Mouse (Mus musculus): ENCODE results near the gene Asb15. TPM values are rescaled to one million over a fixed set of nuclear protein-coding genes. Genes with fewer than 3 reads are reported as not detected.

The Asb15 gene
- polyA plus RNA-seq (2014; fragmentation: Nextera tagmentation; extraction: Ambion mirVana): not detected in 2 replicates

GRCm38 (mm10) chr6:24528064-24528243 lies at the start of gene Asb15:
Gene Asb15 (plus strand): TSS chr6:24528144.
- peak within 1 kb of the TSS; percentile 56 for H3K4me2 ChIP-seq (ENCODE audit: low read depth, low read length, severe bottlenecking)
- H3K4me3 ChIP-seq (ENCODE audit: low read depth, low read length): peak within 1 kb of the TSS; percentile 82
- peak within 1 kb of the TSS; percentile 65 for H3K9ac ChIP-seq (ENCODE audit: low read length)
- H3K27me3 ChIP-seq (ENCODE audit: control insufficient read depth, insufficient read depth, low read length): no peaks in the 10 kb centered on the region
- 0 out of 2 replicates have a peak, but pooled peaks cover 3% of the 10 kb centered on the region for H3K4me1 ChIP-seq (replicated peaks; ENCODE audit: control insufficient read depth, insufficient read depth, low read length)
- DNase-seq (ENCODE audit: low spot score): no peak
- no peak within 1 kb of the TSS for H3K27ac ChIP-seq (ENCODE audit: low read depth, low read length)
- 51% methylated on average over 2 of the region's 2 CpGs for WGBS
- peaks cover 2% of the 10 kb centered on the region; the same call in 1 of the 2 replicates for H3K36me3 ChIP-seq (ENCODE audit: control insufficient read depth, insufficient read depth, low read length)
- ATAC-seq (replicated peaks; ENCODE audit: low FRiP score): no peak; the same call in 1 of the 2 replicates
- no peaks in the 10 kb centered on the region for H3K9me3 ChIP-seq (ENCODE audit: control insufficient read depth, low read length)

DNA sequence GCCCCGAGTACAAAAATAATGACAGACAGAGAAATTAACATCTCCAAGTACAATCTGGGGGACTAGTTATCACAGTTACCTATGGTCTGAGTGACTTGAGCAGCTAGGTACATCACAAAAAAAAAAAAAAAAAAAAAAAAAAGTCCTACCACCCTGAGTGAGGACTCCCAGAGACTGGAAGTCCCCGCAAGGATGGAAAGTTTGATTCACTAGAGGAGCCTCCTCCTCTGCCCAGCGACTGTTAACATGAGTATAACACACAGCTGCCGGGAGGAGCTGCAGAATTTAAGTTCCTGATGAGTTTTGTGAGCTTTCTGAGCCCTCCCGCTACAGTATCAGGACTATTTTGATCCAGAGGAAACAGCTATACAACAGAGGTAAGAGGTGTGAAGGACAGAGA lies 41.4 kb upstream of the Asb15 start:
- no peaks in the 10 kb centered on the region for H3K9me3 ChIP-seq (ENCODE audit: control insufficient read depth, low read length)
- no peak overlapping the region for H3K4me3 ChIP-seq (ENCODE audit: low read depth, low read length)
- no peaks in the 10 kb centered on the region for H3K27me3 ChIP-seq (ENCODE audit: control insufficient read depth, insufficient read depth, low read length)
- no peak overlapping the region for H3K9ac ChIP-seq (ENCODE audit: low read length)
- no peaks in the 10 kb centered on the region for H3K36me3 ChIP-seq (ENCODE audit: control insufficient read depth, insufficient read depth, low read length)
- no peak for DNase-seq (ENCODE audit: low spot score)
- no peak for ATAC-seq (replicated peaks; ENCODE audit: low FRiP score)
- H3K27ac ChIP-seq (ENCODE audit: low read depth, low read length): no peak overlapping the region
- WGBS: 89% methylated on average over 5 of the region's 5 CpGs
- no peaks in the 10 kb centered on the region for H3K4me1 ChIP-seq (replicated peaks; ENCODE audit: control insufficient read depth, insufficient read depth, low read length)
- H3K4me2 ChIP-seq (ENCODE audit: low read depth, low read length, severe bottlenecking): no peak overlapping the region

GRCm38 (mm10) chr6:24490341-24490740 lies 37.6 kb upstream of the Asb15 start:
- Histone ChIP-seq H3K27ac (ENCODE audit: low read depth, low read length) (no peak overlapping the region), H3K36me3 (ENCODE audit: control insufficient read depth, insufficient read depth, low read length) (no peaks in the 10 kb centered on the region), H3K4me3 (ENCODE audit: low read depth, low read length) (no peak overlapping the region), H3K27me3 (ENCODE audit: control insufficient read depth, insufficient read depth, low read length) (no peaks in the 10 kb centered on the region), H3K4me2 (ENCODE audit: low read depth, low read length, severe bottlenecking) (no peak overlapping the region), H3K9ac (ENCODE audit: low read length) (no peak overlapping the region), H3K4me1 (replicated peaks; ENCODE audit: control insufficient read depth, insufficient read depth, low read length) (no peaks in the 10 kb centered on the region), H3K9me3 (ENCODE audit: control insufficient read depth, low read length) (no peaks in the 10 kb centered on the region)
- WGBS: 26% methylated on average over 1 of the region's 1 CpGs
- ATAC-seq (replicated peaks; ENCODE audit: low FRiP score) (no peak), DNase-seq (ENCODE audit: low spot score) (no peak)

DNA sequence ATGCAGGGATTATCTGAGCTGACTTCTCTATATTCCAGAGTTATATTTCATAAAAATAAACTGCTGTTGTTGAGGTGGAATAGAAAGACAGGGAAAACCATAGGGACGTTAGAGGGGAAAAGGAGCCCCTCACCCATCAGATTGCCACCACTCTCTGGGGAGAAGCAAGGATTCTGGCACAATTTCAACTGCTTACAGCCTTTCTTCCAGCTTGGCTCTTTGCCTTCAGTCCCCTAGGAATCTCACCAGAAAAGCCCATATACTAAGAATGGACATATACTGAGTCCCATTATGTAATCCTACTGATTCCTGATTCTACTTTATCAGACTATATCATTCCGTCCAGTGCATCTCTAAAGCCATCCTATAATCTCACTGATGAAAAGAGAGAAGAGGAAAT lies 23.8 kb upstream of the Asb15 start:
- Histone ChIP-seq H3K4me2 (ENCODE audit: low read depth, low read length, severe bottlenecking) (no peak overlapping the region), H3K4me3 (ENCODE audit: low read depth, low read length) (no peak overlapping the region), H3K4me1 (replicated peaks; ENCODE audit: control insufficient read depth, insufficient read depth, low read length) (no peaks in the 10 kb centered on the region), H3K9me3 (ENCODE audit: control insufficient read depth, low read length) (no peaks in the 10 kb centered on the region), H3K27me3 (ENCODE audit: control insufficient read depth, insufficient read depth, low read length) (no peaks in the 10 kb centered on the region), H3K36me3 (ENCODE audit: control insufficient read depth, insufficient read depth, low read length) (no peaks in the 10 kb centered on the region), H3K27ac (ENCODE audit: low read depth, low read length) (no peak overlapping the region), H3K9ac (ENCODE audit: low read length) (no peak overlapping the region)
- WGBS: 79% methylated on average over 2 of the region's 2 CpGs
- no peak for DNase-seq (ENCODE audit: low spot score)
- no peak for ATAC-seq (replicated peaks; ENCODE audit: low FRiP score)

DNA sequence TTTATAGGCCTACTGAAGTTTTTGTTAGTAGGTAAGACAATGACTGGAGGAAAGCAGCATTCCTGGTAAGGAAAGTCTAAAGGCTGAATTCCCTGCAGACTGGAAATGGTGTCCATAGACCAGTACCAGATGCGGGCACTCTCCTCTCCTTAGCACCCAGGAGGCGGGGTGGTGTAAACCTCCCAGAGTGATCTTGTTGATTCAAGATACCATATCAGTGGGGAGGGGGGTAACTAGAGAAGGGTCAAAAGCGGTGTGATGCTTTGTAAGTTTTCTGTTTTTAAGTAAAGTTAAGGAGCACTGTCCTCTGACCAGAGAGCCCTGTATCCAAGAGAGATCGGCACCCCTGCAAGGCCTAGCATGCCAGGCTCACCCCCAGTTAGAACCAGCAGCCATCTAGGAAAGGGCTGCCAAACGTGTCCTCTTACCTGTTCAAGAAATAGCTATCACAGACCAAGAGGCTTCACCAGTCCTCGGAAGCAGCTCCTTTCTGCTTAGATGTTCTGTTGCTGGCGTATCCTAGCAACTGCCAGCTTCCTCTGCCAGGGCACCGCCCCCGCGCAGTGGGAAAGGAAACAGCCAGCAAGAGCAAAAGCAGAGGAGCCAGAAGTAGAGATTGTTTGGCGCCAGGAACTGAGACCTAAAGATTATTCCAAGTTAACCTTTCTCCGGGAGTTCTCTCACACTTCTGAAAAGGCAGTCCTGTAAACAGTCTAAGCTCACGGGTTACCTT lies 13.2 kb upstream of the Asb15 start, which contains the start of gene Iqub:
Gene Iqub, minus strand, starts transcription at position 516 of the 733 bp plus-strand sequence.
- H3K4me3 ChIP-seq (ENCODE audit: low read depth, low read length): no peak within 1 kb of the TSS
- 25% methylated on average over 13 of the region's 13 CpGs for WGBS
- H3K27ac ChIP-seq (ENCODE audit: low read depth, low read length): no peak within 1 kb of the TSS
- H3K4me1 ChIP-seq (replicated peaks; ENCODE audit: control insufficient read depth, insufficient read depth, low read length): no peaks in the 10 kb centered on the region; the same call in 1 of the 2 replicates
- DNase-seq (ENCODE audit: low spot score): peak; percentile 78
- peak within 1 kb of the TSS; percentile 26; the same call in 1 of the 2 replicates for H3K4me2 ChIP-seq (ENCODE audit: low read depth, low read length, severe bottlenecking)
- H3K9me3 ChIP-seq (ENCODE audit: control insufficient read depth, low read length): no peaks in the 10 kb centered on the region
- no peaks in the 10 kb centered on the region for H3K36me3 ChIP-seq (ENCODE audit: control insufficient read depth, insufficient read depth, low read length)
- peak; percentile 86 for ATAC-seq (replicated peaks; ENCODE audit: low FRiP score)
- H3K27me3 ChIP-seq (ENCODE audit: control insufficient read depth, insufficient read depth, low read length): no peaks in the 10 kb centered on the region
- 0 out of 2 replicates have a peak within 1 kb of the TSS, but pooled peaks have one; percentile 6 for H3K9ac ChIP-seq (ENCODE audit: low read length)

DNA sequence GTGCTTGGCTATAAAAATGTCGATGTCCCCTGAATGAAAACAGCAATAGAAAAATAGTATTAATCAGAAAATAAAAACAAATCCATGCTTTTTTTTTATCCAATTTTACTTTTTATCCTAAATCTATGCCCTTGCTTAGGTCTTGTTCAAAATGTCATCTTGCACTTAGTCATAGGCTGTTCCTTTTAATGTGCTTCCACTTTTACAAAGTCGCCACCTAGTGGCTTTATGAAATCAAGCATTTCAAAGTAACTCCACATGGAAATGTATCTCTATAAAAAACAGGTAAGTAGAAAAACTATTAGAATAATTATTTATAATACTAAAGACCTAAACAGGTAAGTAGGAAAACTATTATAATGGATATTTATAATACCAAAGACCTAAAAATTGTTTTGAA lies 11.7 kb upstream of the Asb15 start:
- peak; percentile 54; the same call in 1 of the 2 replicates for ATAC-seq (replicated peaks; ENCODE audit: low FRiP score)
- Histone ChIP-seq H3K27me3 (ENCODE audit: control insufficient read depth, insufficient read depth, low read length) (no peaks in the 10 kb centered on the region), H3K4me1 (replicated peaks; ENCODE audit: control insufficient read depth, insufficient read depth, low read length) (no peaks in the 10 kb centered on the region; the same call in 1 of the 2 replicates), H3K4me2 (ENCODE audit: low read depth, low read length, severe bottlenecking) (no peak overlapping the region), H3K36me3 (ENCODE audit: control insufficient read depth, insufficient read depth, low read length) (no peaks in the 10 kb centered on the region; the same call in 1 of the 2 replicates), H3K4me3 (ENCODE audit: low read depth, low read length) (no peak overlapping the region), H3K27ac (ENCODE audit: low read depth, low read length) (no peak overlapping the region), H3K9me3 (ENCODE audit: control insufficient read depth, low read length) (no peaks in the 10 kb centered on the region), H3K9ac (ENCODE audit: low read length) (no peak overlapping the region)
- WGBS: 47% methylated on average over 2 of the region's 2 CpGs
- DNase-seq (ENCODE audit: low spot score): no peak

- Histone ChIP-seq H3K4me3 (ENCODE audit: low read depth, low read length) (no peak overlapping the region), H3K27ac (ENCODE audit: low read depth, low read length) (no peak overlapping the region), H3K36me3 (ENCODE audit: control insufficient read depth, insufficient read depth, low read length) (peaks cover 2% of the 10 kb centered on the region; the same call in 1 of the 2 replicates), H3K4me2 (ENCODE audit: low read depth, low read length, severe bottlenecking) (no peak overlapping the region), H3K9ac (ENCODE audit: low read length) (no peak overlapping the region), H3K4me1 (replicated peaks; ENCODE audit: control insufficient read depth, insufficient read depth, low read length) (0 out of 2 replicates have a peak, but pooled peaks cover 3% of the 10 kb centered on the region), H3K27me3 (ENCODE audit: control insufficient read depth, insufficient read depth, low read length) (no peaks in the 10 kb centered on the region), H3K9me3 (ENCODE audit: control insufficient read depth, low read length) (no peaks in the 10 kb centered on the region)
- ATAC-seq (replicated peaks; ENCODE audit: low FRiP score): no peak
- 90% methylated on average over 3 of the region's 3 CpGs for WGBS
- no peak for DNase-seq (ENCODE audit: low spot score)
These were observed 2.2 kb upstream of the Asb15 start for GRCm38 (mm10) chr6:24525705-24526104.

- DNase-seq (ENCODE audit: low spot score) (peak; percentile 96), ATAC-seq (replicated peaks; ENCODE audit: low FRiP score) (peak; percentile 98)
- Histone ChIP-seq H3K27ac (ENCODE audit: low read depth, low read length) (no peak within 1 kb of the TSS), H3K4me3 (ENCODE audit: low read depth, low read length) (peak within 1 kb of the TSS; percentile 82), H3K9me3 (ENCODE audit: control insufficient read depth, low read length) (no peaks in the 10 kb centered on the region), H3K4me1 (replicated peaks; ENCODE audit: control insufficient read depth, insufficient read depth, low read length) (0 out of 2 replicates have a peak, but pooled peaks cover 3% of the 10 kb centered on the region), H3K4me2 (ENCODE audit: low read depth, low read length, severe bottlenecking) (peak within 1 kb of the TSS; percentile 56), H3K36me3 (ENCODE audit: control insufficient read depth, insufficient read depth, low read length) (peaks cover 2% of the 10 kb centered on the region; the same call in 1 of the 2 replicates), H3K27me3 (ENCODE audit: control insufficient read depth, insufficient read depth, low read length) (no peaks in the 10 kb centered on the region), H3K9ac (ENCODE audit: low read length) (peak within 1 kb of the TSS; percentile 65)
- WGBS: under 1% methylated on average over 53 of the region's 53 CpGs
These were observed 535 bp upstream of the Asb15 start, which contains the start of gene Ndufa5 for GRCm38 (mm10) chr6:24527155-24528063. Gene Ndufa5 (minus strand): TSS chr6:24528013.

All from forebrain, embryonic 11.5 days (tissue).